Mouse (Mus musculus) liver (tissue): ENCODE data around the gene 1520401A03Rik.

Source experiments
- DNase-seq: peaks from one replicate; pipeline ENCODE4 v3.0.0-alpha.2; 2020; ENCODE audit warnings: mixed read lengths

1520401A03Rik gene

GRCm38 (mm10) chr17:23699131-23700077 lies 23.2 kb downstream of the 1520401A03Rik start:
- DNase-seq: peak; percentile 20

- DNase-seq: no peak
These were observed 26.8 kb downstream of the 1520401A03Rik start for GRCm38 (mm10) chr17:23695801-23696200.

- DNase-seq: no peak
These were observed 28.1 kb downstream of the 1520401A03Rik start for GRCm38 (mm10) chr17:23694491-23694890.

- no peak for DNase-seq
These were observed 38.5 kb downstream of the 1520401A03Rik start, which contains the start of gene Cldn9 for GRCm38 (mm10) chr17:23683856-23684672. TSS of gene Cldn9 (minus strand) at chr17:23684026.

- DNase-seq: no peak
These were observed 39.4 kb downstream of the 1520401A03Rik start for GRCm38 (mm10) chr17:23683226-23683625.

- DNase-seq: no peak
These were observed 40.1 kb downstream of the 1520401A03Rik start for GRCm38 (mm10) chr17:23682530-23682929.

- no peak for DNase-seq
These were observed 40.5 kb downstream of the 1520401A03Rik start for GRCm38 (mm10) chr17:23682092-23682491.

GRCm38 (mm10) chr17:23681086-23681485 lies 41.5 kb downstream of the 1520401A03Rik start:
- DNase-seq: no peak

GRCm38 (mm10) chr17:23680336-23680735 lies 42.2 kb downstream of the 1520401A03Rik start:
- DNase-seq: no peak

GRCm38 (mm10) chr17:23679127-23679835 lies 43.3 kb downstream of the 1520401A03Rik start, which contains the start of gene Cldn6:
TSS of gene Cldn6 (plus strand) at chr17:23679249.
- DNase-seq: no peak

- peak; percentile 82 for DNase-seq
These were observed 45.3 kb downstream of the 1520401A03Rik start, which contains the start of gene Tnfrsf12a for GRCm38 (mm10) chr17:23677236-23677679. TSS of gene Tnfrsf12a (minus strand) at chr17:23677468.

- DNase-seq: peak; percentile 20
These were observed 46.0 kb downstream of the 1520401A03Rik start for GRCm38 (mm10) chr17:23676473-23677031.

GRCm38 (mm10) chr17:23675564-23676281 lies 46.9 kb downstream of the 1520401A03Rik start:
- DNase-seq: peak; percentile 25

- DNase-seq: no peak
These were observed 47.5 kb downstream of the 1520401A03Rik start for GRCm38 (mm10) chr17:23675127-23675526.

- DNase-seq: no peak
These were observed 48.2 kb downstream of the 1520401A03Rik start for GRCm38 (mm10) chr17:23674271-23674952.

- DNase-seq: peak; percentile 91
These were observed 49.0 kb downstream of the 1520401A03Rik start, which contains the start of the genes Hcfc1r1 and Thoc6 for GRCm38 (mm10) chr17:23673424-23674073. TSS of gene Hcfc1r1 (plus strand) at chr17:23673596. TSS of gene Thoc6 (minus strand) at chr17:23673882.

- no peak for DNase-seq
These were observed 49.8 kb downstream of the 1520401A03Rik start for GRCm38 (mm10) chr17:23672761-23673160.

GRCm38 (mm10) chr17:23671519-23671918 lies 51.1 kb downstream of the 1520401A03Rik start:
- no peak for DNase-seq

GRCm38 (mm10) chr17:23670516-23671074 lies 52.0 kb downstream of the 1520401A03Rik start:
- no peak for DNase-seq

GRCm38 (mm10) chr17:23665511-23665910 lies 57.1 kb downstream of the 1520401A03Rik start:
- no peak for DNase-seq
